Mouse (Mus musculus) ovary, postnatal 10 days (tissue): ENCODE results near the gene Acvr2b.
"Not testable (repeated sequence)": the region's sequence is repeated elsewhere in the genome, so short reads cannot be mapped to it uniquely, and the experiment has no call there.

Experiments
- DNase-seq: peaks from one replicate; pipeline ENCODE4 v3.0.0; 2022; ENCODE audit warnings: low spot score

The Acvr2b gene

DNA sequence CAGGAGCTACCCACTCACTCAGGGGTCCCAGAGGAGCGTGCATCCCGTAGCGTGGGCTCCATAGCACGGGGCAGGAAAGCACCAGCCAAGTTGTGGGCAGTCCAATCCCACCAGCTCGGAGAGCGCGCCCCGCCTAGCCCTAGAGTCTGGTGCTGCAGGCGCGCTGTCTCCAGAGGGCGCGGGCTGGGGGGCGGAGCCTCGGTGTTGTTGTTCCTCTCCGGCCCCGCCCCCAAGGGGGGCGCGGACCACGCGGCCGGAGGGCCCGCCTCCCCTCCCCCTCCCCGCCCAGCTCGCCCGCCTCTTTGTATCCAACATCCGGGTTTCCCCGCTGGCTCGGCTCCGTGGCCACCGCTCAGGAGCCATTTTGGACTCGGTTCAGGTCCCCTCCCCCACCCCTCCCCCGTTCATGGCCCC lies at the start of gene Acvr2b:
TSS of gene Acvr2b (plus strand) at position 318 of the 414 bp plus-strand sequence.
- peak; percentile 68 for DNase-seq

DNA sequence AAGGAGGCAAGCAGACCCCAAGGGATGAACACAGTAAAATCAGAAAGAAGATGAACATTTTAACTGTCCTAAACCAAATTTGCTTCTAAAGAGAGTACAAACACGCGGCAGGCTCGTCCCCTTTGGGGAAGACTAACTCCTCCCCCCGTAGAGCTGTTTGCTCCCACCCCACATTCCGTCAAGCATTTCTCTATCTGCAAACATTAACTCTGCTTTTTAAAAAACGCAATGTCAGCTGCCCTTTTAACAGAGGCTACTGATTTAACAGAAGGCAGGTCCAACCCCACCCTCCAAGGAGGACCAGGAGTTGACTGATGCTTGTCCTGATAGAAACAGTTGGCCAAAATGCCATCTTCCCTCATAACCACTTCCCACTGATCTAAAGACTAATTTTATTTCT lies 48.0 kb upstream of the Acvr2b start:
- DNase-seq = no peak

DNA sequence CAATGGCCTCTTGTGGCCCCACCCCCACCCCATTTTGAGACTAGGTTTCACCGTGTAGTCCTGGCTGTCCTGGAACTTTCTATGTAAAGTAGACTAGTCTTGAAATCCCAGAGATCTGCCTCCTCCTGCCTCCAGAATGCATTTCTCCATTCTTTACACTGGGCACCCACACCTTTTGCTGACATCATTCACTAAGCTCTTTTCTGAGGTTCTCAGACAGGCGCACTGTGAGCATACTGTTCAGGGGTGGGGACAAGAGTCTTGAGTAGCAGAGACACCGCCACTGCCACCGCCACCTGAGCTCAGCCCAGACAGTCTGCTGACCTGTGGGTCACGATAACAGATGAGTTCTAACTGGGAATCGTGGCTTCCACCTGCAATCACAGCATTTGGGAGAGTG lies 46.0 kb upstream of the Acvr2b start:
- no peak for DNase-seq

DNA sequence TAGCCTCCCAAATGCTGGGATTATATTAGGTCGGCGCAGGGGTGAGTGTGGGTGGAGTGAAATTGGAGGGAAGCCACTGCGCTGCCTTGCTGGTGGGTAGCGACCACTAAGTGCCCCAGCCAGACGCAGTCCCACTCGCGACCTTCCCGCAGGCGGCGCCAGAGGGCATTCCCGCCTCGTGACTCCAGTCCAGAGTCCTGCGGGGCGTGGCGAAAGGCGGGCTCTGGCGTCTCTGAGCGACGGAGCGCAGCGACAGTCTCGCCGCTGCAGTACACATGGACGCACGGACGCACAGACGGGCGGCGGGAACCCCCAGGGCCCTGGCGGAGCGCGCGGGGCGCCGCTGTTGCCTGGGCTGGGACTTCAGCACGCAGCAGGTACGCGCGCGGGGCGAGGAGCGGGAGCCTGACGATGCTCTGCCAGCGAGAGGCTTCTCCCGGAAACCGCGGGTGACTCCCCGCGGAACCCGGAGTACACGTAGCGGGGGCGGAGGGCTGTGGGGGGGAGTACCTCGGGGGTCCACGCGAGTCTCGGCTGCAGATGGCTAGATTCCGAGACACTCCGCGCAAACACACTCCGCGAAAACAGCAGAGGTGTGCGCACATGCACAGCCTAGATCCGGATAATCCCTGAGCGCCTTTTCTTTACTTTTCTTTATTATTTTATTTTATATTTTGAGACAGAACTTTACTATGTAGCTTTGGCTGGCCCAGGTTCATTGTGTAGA lies 44.4 kb upstream of the Acvr2b start, which contains the start of gene Xylb:
TSS of gene Xylb (plus strand) at position 51 of the 727 bp plus-strand sequence.
- peak; percentile 64 for DNase-seq

DNA sequence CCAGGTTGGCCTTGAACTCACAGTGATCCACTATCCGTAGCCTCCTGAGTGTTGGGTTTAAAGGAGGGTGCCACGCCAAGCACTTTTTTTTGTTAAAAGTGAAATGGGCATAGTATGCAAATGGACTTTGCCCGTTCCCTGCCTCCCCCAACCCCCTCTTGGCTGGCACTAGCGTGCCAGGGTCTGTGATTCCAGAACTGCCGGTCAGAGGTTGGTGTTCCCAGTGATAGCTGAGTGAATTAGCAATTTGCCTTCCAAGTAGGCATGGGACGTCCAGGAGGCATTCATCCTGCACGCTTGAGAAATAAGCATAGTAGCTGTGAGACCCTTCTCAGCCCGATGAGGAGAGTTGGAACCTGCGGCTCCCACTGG lies 43.9 kb upstream of the Acvr2b start:
- DNase-seq = no peak

DNA sequence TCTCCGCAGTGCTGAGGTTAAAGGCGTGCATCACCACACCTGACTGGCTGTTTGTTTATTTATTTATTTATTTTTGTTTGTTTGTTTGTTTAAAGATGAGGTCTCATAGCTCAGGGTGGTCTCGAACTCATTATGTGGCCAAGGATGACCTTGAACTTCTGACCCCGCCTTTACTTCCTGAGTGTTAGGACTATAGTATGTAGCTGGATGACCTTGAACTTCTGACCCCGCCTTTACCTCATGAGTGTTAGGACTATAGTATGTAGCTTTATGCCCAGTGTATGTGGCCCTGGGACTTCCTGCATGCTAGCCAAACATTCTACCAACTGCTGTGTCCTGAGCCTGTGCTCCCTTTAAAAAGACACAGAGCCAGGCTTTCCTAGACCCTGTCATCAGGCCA lies 40.5 kb upstream of the Acvr2b start:
- DNase-seq = no peak

DNA sequence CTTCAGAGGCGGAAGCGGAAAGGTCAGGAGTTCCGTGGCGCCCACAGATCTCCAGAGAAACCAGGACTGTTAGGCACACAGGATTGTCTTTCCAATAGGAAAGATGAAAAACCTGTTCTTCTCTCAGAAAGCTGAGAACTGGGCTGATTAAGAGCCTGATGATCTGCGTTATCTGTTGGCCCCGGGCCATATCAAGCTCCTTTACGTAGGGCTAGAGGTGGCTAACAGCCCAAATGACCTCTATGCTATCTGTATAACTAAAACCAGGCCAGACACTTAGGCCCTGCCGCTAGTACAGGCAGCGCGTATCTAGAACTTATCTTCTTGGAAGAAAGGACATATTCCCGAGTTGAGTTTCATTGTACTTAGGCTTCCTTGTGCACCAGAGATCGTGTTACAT lies 38.7 kb upstream of the Acvr2b start:
- no peak for DNase-seq

DNA sequence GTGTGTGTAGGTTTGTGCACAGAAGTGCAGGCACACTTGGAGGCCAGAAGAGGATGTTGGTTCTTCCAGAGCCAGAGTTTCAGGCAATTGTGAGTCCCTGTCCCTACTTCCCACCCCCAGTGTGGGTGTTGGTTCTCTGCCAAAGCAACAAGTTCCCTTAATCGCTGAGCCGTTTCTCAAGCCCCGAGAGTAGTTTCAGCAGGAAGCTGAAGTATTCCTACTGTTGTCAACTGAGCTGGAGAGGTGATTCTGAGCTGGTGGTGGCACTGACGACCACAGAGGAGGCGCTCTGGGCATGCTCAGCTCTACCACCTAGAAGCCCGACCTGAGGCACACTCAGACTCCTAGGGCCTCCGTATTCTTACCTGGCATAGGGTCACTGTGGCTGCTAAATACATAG lies 36.6 kb upstream of the Acvr2b start, which contains the start of gene Slc22a14:
TSS of gene Slc22a14 (minus strand) at position 270 of the 400 bp plus-strand sequence.
- DNase-seq = no peak

DNA sequence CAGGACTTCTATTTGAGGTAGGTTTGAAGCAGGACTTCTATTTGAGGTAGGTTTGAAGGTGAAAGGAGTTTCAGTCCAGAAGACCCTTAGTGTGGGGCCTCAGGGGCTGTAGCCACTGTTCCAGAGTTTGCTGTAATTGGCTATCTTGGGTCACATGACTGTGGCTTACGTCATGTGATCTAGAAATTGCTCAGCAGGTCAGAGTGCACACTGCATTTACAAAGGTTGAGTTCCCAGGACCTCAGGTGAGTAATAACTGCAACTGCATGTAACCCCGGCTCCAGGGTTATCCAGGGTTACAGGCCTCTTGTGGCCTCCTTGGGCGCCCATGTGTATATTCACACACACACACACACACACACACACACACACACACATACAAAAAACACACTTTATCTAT lies 33.6 kb upstream of the Acvr2b start:
- no peak for DNase-seq

DNA sequence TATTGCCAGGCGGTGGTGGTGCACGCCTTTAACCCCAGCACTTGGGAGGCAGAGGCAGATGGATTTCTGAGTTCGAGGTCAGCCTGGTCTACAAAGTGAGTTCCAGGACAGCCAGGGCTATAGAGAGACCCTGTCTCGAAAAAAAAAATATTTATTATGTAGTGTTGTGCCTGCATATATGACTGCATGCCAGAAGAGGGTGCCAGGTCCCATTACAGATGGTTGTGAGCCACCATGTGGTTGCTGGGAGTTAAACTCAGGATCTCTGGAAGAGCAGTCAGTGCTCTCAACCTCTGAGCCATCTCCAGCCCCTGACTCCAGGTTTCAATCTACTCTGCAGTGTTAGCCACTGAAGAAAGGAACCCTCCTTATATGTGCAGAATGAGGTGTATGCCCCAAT lies 31.1 kb upstream of the Acvr2b start:
- not testable (repeated sequence) for DNase-seq

DNA sequence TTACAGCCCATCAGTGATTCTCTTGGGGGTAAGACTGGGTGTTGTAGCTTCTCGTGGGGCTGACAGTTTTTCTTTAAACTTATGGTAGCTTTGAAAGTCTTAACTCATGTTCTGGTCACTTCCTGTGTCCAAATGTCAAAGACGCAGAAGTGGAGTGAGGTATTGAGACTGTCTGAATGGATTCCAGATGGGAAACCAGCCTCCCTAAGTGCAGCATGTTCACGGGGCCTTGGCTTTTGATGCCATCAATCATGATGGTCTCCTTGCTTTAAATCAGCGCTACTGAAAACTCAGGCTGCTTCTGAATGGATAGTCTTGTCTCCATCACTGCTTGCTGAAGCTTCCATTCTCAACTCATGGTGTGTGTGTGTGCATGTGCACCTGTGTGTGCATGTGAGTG lies 30.7 kb upstream of the Acvr2b start:
- DNase-seq = no peak

DNA sequence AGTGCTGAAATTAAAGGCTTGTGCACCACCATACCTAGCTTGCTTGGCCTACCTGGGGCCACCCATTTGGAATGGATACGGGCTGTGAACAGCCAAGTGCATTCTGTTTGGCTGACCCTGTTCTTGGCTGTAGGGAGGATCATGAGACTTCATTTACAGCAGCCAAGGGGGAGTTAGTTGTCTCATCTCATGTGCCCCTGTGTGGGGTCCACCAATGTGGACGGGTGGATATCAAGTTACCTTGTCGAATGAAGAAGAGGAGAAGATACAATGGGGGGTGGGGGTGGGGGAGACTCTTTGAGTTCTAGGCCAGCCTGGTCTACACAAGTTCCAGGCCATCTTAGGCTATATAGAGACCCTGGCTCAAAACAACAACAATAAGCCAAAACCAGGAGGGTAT lies 26.9 kb upstream of the Acvr2b start:
- DNase-seq = no peak

DNA sequence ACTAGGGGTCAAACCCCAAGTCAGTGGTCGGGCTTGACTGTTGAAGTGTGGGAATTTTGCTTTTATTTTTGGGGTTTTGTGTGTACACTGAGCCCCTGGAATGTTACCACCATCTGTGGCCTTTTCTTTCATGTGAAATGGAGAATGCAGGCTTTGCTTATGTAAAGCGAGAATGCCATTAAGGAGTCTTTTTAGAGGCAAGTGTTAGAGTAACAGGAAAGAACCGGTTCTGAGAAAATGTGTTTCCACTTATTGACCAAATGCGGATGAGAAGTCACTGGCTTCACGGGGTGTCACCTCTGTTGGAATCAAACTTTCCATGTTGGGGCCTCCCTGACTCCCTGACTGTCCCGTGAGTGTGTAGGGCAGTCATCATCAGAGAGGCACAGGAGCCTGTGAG lies 26.4 kb upstream of the Acvr2b start:
- DNase-seq = no peak

DNA sequence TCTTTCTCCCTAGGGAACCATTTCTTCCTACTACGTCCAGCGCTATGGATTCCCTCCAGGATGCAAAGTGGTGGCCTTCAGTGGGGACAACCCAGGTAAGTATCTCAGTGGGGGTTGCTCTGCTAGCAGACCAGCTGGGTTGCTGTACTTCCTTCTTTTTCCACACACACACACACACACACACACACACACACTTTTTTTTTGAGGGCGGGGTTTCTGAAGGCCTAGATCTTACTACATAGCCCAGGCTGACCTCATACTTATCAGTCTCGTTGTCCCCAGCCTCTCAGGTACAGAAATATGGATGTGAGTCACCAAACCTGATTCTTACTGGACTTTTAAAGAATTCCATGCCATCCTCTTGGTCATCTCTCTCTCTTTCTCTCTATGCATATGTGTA lies 23.7 kb upstream of the Acvr2b start:
- DNase-seq = no peak

DNA sequence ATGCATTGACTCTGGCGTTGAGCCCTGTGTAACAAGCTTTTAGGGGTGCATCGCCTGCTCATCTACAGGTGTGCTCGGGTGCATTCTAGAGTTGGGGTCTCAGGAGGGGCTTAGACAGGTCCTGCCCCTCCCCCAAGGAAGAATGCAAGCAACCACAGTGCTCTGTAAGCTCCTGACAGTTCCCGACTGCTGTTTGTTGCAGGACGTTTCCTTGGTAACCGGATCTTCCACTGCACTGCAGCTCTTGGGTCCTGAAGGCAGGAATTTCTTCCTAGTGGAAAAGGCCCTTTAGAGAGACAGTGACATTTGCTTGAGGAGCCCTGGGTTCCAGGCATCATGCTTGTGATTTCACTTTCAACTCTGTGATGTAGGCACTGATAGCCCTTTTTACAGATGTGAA lies 19.3 kb upstream of the Acvr2b start:
- no peak for DNase-seq

DNA sequence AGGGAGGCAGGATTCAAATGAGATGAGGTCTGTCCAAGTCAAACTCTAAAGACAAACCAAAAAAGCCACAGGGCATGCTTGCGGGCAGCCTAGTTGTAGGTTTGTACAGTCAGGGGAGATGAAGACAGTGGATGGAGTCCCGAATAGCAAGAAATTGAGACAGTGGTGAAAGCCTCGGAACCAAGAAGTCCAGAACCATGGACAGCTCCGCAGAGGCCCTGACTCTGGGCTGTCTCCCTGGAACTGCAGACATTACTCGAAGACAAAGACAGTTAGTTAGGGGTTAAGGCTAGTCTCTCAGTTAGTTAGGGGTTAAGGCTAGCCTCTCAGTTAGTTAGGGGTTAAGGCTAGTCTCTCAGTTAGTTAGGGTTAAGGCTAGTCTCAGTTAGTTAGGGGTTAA lies 13.0 kb upstream of the Acvr2b start:
- DNase-seq = no peak

DNA sequence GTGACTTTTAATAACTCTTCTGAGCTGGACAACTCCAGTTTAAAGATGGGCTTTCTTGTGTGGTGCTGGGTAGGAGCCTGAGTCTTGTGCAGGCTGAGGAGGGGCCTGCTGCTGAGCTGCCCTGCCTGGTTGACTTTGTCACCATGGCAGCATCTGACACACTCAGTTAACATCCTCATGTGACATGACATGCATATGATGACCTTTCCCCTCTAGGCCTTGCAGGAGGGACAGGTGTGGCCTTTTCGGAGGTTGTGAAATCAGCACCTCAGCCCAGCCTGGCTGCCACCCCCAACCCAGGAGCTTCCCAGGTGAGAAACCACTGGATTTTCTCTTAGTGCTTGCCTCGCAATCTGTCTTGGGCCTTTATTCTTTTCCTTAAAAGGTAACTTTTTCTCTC lies 11.7 kb upstream of the Acvr2b start:
- DNase-seq = no peak

DNA sequence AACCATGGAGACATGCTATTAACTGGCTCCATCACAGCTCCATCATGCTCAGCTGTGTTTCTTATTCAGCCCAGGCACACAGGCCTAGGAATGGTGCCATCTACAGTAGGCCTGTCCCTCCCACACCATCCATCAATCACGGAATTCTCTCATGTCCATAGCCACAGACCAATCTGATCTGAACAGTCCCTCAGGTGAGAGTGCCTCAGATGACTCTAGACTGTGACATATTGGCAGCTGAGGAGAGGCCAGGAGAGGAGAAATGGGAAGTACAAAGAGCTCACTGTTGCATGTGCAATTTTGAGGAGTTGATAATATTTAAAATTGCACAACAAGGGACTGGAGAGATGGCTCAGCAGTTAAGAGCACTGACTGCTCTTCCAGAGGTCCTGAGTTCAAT lies 7.1 kb upstream of the Acvr2b start:
- DNase-seq = no peak

DNA sequence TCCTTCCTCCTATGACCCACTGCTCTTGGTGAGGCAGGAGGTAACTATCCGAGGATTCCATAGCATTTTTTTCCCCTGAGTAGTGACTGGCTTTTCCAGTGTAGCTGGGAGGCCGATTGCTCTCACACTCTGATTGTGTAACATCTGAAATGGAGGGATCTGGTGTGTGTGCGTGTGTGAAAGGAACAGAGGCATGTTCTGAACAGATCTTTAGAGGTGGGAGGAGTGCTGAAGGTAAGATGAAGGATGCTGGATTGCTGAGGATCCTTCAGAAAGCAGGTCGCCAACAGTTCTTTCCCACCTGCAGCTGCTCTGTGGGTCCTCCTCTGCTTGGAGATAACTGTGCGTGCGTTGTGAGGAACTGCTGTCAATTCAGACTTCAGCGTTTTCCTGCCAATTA lies 567 bp upstream of the Acvr2b start:
- no peak for DNase-seq

DNA sequence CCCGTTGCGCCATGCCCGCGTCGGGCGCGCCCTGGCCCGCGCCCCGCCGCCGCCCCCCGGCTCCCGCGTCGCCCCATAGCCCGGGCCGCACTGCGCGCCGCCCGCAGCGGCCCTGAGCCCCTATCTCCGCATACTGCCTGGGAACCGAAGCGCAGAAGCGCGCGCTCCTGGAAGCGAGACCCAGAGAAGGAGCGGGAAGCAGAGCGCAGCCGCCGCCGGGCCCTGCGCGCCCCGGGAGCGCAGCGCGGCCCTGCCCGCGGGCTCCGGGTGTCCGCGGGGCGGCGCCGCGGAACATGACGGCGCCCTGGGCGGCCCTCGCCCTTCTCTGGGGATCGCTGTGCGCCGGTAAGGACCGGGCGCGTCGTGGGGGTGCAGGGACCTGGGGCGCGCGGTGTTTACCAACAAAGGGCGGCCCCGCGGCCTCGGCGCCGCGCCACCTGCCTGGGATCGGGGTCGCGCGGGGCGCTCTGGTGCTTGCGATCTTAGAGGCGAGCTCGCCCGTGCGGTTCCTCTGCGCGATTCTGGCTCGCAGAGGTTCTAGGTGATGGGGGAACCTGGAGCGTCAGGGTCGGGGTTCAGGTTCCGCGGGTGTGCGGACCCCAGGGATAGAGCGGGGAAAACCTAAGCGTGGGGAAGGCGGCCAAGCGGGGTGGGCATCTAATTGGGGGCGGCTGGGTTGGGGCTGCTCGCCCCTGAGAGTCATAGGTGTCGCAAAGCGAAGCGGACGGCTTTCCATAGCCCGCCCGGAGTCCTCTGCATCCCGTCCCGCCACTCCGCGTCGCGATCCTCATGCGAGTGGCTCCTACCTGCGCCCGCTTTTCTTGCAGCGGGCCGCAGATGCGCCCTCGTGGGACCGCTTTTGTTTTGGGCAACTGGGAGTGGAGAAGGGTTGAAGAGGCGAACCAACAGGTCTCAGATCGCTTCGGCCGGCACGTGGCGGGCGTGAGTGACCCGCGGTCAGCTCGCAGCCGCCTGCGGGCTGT lies 626 bp downstream of the Acvr2b start:
- peak; percentile 26 for DNase-seq

DNA sequence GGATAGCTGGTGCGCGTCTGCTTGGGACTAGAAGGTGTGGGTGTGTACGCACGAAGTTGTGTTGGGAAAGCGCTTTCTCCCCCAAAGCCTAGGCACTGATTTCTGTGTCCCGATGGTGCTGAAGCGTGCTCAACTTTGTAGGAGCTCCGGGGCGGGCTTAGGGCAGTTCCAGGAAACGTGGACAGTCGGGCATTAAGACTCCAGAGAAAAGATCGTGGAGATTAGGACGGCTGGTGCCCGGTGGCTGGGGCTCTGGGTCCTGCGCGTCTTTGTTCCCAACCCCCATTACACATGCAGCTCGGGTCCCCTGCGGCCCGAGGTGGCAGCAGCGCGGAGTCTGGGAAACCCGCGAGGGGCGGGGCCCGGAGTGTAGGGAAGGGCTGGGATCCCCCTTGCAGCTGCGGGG lies 1.3 kb downstream of the Acvr2b start:
- DNase-seq = no peak

DNA sequence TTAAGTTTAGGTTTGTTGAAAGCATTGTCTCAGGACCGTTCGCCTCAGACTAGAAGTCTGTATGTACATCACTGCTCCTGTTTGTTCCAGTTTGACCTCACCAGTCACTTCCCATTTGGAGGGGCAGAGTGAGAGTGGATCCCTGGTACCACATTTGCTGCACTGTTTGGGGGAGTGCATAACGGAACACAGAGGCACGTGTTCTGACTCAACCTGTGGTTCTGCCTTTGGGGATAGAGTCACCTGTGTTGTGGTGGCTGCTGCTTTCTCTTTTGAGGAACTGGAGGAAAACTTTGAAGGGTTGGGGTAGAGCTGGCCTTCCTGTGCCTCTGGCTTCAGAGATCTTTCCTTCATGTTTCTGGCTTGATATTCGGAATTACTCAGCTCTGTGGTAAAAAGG lies 2.2 kb downstream of the Acvr2b start:
- DNase-seq = no peak

DNA sequence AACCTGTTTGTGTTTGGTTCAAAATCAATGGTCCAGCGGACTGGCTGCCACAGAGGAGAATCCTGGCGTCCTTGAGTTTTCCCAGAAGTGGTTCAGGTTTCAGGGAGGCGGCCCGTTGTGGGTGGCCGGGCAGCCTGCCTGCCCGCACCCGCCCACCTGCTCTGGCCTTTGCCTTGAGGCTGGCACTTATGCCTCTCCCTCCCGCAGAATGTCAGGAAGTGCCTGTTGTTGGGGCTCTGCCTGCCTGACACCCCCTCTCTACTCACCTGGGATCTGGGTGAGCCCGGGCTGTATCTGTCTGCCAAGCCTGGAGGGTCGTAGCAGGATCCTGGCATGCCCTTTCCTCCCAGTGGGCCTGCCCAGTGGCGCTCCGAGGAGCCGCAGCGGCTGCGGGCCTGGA lies 6.0 kb downstream of the Acvr2b start:
- DNase-seq = no peak
